Mouse (Mus musculus) forelimb bud, embryonic 11.5 days (tissue): Measurements from ENCODE around the gene P3h1.

Experiments
- DNase-seq: peaks from one replicate; pipeline ENCODE4 v3.0.0-alpha.2; 2012; ENCODE audit warnings: low read depth, low spot score

P3h1 gene

GRCm38 (mm10) chr4:119238661-119239060 lies 5.9 kb downstream of the P3h1 start:
- no peak for DNase-seq

- DNase-seq, result peak; percentile 76
Observed at GRCm38 (mm10) chr4:119239181-119239682, 6.5 kb downstream of the P3h1 start.

GRCm38 (mm10) chr4:119241664-119242063 lies 8.9 kb downstream of the P3h1 start:
- DNase-seq, result no peak

GRCm38 (mm10) chr4:119242571-119242970 lies 9.9 kb downstream of the P3h1 start:
- no peak for DNase-seq

- DNase-seq, result no peak
Observed at GRCm38 (mm10) chr4:119244468-119245240, 11.9 kb downstream of the P3h1 start.

GRCm38 (mm10) chr4:119245556-119245955 lies 12.8 kb downstream of the P3h1 start:
- DNase-seq, result no peak

GRCm38 (mm10) chr4:119245961-119246360 lies 13.2 kb downstream of the P3h1 start:
- no peak for DNase-seq

- no peak for DNase-seq
Observed at GRCm38 (mm10) chr4:119246688-119247225, 14.0 kb downstream of the P3h1 start.

GRCm38 (mm10) chr4:119247462-119248235 lies 14.9 kb downstream of the P3h1 start:
- DNase-seq, result peak; percentile 30

- no peak for DNase-seq
Observed at GRCm38 (mm10) chr4:119248407-119248965, 15.8 kb downstream of the P3h1 start.

- no peak for DNase-seq
Observed at GRCm38 (mm10) chr4:119252025-119252808, 19.5 kb downstream of the P3h1 start.

GRCm38 (mm10) chr4:119254012-119254618 lies 21.4 kb downstream of the P3h1 start:
- no peak for DNase-seq

GRCm38 (mm10) chr4:119255351-119255750 lies 22.6 kb downstream of the P3h1 start, which contains the start of gene Cldn19:
TSS of gene Cldn19 (plus strand) at chr4:119255414.
- DNase-seq, result no peak

GRCm38 (mm10) chr4:119257083-119257482 lies 24.4 kb downstream of the P3h1 start:
- DNase-seq, result no peak

- DNase-seq, result no peak
Observed at GRCm38 (mm10) chr4:119259344-119260254, 26.9 kb downstream of the P3h1 start.

GRCm38 (mm10) chr4:119261087-119261713 lies 28.5 kb downstream of the P3h1 start:
- DNase-seq, result no peak

GRCm38 (mm10) chr4:119262483-119262882 lies 29.8 kb downstream of the P3h1 start:
- no peak for DNase-seq

GRCm38 (mm10) chr4:119263459-119263858 lies 30.7 kb downstream of the P3h1 start:
- no peak for DNase-seq

- no peak for DNase-seq
Observed at GRCm38 (mm10) chr4:119266606-119267005, 33.9 kb downstream of the P3h1 start.
